Mouse (Mus musculus) left cerebral cortex, postnatal 10 days (tissue): ENCODE data around the gene Olfr432. TPM values are rescaled to one million over a fixed set of nuclear protein-coding genes. Genes with fewer than 3 reads are reported as not detected.
"Not testable (repeated sequence)": the region's sequence is repeated elsewhere in the genome, so short reads cannot be mapped to it uniquely, and the experiment has no call there.

Experiments used
- DNase-seq, 2 experiments: peaks; one replicate each; pipeline ENCODE4 v3.0.0; 2021 to 2022; ENCODE audit warnings: low spot score in 2 of 2, mixed read lengths in 1 of 2; ENCODE audit errors: extremely low spot score in 1 of 2
- intact Hi-C: fragments of 180-260 bp; cut with DNase I; formaldehyde crosslinking; loops from one replicate; pipeline ENCODE4 v1.15.1; 2025
- total RNA-seq, 2 experiments: library from RNA; stranded (reverse); gene quantifications; 2 replicates each; pipeline ENCODE4 v1.2.3; 2021

The Olfr432 gene
- total RNA-seq = not detected

DNA sequence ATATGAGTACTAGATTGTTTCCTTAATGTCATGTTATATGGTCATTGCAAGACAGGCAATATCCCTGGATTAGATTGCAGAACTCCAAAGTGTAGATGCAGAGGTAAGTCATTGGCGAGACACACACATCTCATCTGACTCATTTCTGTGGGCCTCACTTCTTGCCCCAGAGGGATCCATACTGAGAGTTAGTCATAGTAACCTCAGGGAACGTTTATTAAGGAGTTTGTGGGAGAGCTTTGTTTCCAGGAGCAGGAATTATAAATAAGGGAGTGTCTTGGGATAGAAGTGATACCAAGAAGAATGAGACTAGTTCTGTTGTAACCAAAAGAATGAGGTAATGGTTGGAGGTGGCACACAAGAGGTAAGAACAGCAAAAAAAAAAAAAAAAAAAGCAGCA is at the start of gene Olfr432:
TSS of gene Olfr432 (plus strand) at position 313 of the 400 bp plus-strand sequence.
- no peak for DNase-seq
- intact Hi-C loops = no loop called here

- DNase-seq = not testable (repeated sequence)
Observed at GRCm38 (mm10) chr1:174004352-174005109, 44.5 kb upstream of the Olfr432 start.

GRCm38 (mm10) chr1:174007050-174007449 is 42.0 kb upstream of the Olfr432 start:
- DNase-seq, intact Hi-C loops: not testable (repeated sequence)

More at GRCm38 (mm10) chr1:174004352-174005109, 44.5 kb upstream of the Olfr432 start:
- intact Hi-C loops = not testable (repeated sequence)

DNA sequence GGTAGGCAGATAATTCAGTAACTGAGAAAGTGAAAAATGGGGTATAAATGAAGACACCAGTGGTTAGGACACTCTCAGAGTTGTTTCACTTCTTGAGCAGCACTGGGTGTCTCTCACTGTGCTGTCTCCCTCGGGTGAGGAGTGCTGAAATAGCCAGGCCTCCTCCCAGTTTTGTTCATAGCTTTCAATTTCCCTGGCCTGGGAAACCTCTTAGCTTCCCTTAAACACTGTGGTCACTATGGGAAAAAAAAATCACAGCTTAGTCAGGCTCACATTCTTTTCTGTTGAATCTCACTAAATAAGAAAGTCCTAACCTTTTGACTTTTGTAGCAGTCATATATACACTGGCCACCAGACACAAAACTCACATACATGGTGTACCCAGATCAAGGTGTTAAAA is 17.3 kb upstream of the Olfr432 start, which contains the start of gene Ifi205:
TSS of gene Ifi205 (minus strand) at position 113 of the 400 bp plus-strand sequence.
- DNase-seq = no peak
- intact Hi-C loops = no loop called here

GRCm38 (mm10) chr1:174035841-174036240 is 13.2 kb upstream of the Olfr432 start:
- intact Hi-C loops = no loop called here
- DNase-seq = no peak

DNA sequence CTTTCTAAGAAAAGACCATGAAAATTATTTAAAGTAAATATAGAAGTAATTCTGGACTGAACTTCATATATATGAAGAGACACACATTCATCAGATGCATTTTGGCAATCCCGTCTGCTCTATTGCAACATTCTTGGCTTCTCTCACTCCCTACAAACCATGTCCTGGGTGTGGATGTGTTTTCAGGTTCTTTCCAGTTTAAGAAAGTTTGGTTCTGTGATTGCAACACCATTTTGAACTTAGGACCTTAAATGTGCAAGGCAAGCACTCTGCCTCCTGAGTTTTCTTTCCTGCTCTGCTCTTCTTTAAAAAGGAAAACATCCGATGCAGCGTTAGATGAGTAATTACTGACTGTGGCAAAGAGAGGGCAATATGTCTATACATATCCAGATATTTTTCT is 10.5 kb upstream of the Olfr432 start:
- DNase-seq = no peak
- intact Hi-C loops = no loop called here

- DNase-seq = no peak
- intact Hi-C loops = no loop called here
Observed at GRCm38 (mm10) chr1:174040523-174041177, 8.4 kb upstream of the Olfr432 start, which contains the start of gene Olfr433. TSS of gene Olfr433 (plus strand) at chr1:174040705.

GRCm38 (mm10) chr1:174042091-174042884 is 6.7 kb upstream of the Olfr432 start:
- intact Hi-C loops, DNase-seq: not testable (repeated sequence)

GRCm38 (mm10) chr1:174044431-174044830 is 4.6 kb upstream of the Olfr432 start:
- intact Hi-C loops = no loop called here

GRCm38 (mm10) chr1:174048227-174048626 is 778 bp upstream of the Olfr432 start:
- DNase-seq, intact Hi-C loops: not testable (repeated sequence)

More at GRCm38 (mm10) chr1:174044431-174044830, 4.6 kb upstream of the Olfr432 start:
- no peak for DNase-seq

DNA sequence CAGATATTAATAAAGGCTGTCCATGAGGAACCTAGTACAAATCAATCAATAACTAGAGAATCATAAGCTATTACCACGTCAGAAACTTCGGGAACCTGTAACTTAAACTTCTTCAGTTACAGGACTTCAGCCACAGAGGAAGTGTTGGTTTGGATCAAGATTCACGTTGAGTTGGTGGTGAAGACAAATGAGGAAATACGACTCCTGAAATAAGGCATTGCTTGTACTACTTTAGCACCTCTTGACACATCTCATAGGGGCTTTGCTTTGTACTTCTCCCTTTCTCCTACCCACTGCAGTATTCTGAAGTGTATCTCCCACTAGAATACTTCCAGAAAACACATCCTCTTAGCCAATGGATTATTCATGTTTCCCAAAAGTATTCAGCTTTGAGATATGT is 352 bp downstream of the Olfr432 start:
- intact Hi-C loops, DNase-seq: not testable (repeated sequence)

DNA sequence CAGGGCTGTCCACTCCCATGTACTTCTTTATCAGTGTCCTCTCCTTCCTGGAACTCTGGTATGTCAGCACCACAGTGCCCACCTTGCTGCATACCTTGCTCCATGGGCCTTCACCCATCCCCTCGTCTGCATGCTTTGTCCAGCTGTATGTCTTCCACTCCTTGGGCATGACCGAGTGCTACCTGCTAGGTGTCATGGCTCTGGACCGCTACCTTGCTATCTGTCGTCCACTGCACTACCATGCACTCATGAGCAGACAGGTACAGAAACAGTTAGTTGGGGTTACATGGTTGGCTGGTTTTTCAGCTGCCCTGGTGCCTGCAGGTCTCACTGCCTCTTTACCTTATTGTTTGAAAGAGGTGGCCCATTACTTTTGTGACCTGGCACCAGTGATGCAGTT is 1.5 kb downstream of the Olfr432 start:
- intact Hi-C loops = no loop called here
- DNase-seq = no peak

DNA sequence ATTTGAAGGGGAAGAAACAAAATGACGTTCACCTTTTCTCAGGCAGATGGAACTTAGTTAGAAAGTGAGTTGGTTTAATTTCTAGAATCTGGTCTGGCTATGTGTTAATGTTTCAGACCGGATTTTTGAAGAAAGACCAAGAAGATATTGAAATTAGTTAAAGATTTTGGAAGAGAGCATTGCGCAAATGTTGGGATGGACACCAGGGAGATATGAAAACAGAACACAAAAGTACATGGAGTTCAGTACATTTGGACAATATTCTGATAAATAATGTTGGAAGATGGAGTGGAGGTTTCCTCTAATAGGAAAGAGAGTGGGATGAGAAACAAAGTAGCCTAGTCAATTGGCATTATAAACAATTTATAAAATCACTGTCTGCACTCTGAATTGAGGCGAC is 2.5 kb downstream of the Olfr432 start:
- intact Hi-C loops = no loop called here
- DNase-seq = no peak

- intact Hi-C loops = no loop called here
- no peak for DNase-seq
Observed at GRCm38 (mm10) chr1:174051931-174052536, 3.0 kb downstream of the Olfr432 start.

- no peak for DNase-seq
- intact Hi-C loops = no loop called here
Observed at GRCm38 (mm10) chr1:174052981-174053380, 4.0 kb downstream of the Olfr432 start.

DNA sequence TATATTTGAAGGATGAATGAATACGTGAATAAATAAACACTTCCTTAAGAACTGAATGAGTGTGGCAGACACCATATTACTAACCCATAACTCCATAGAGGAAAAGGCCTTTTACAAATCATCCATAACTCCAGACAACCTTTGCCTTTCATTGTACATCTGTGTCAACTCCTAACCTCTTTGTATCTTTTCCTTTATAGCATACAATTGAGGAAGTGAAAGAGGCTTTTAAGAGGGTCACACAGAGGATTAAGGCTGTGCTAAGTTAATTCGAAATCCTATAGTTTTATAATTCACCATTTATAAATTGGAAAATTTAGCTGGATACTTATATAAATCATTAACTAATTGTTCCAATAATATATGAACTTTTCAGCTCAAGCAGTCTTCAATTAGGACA is 6.2 kb downstream of the Olfr432 start:
- no peak for DNase-seq
- intact Hi-C loops = no loop called here

- no peak for DNase-seq
- intact Hi-C loops = no loop called here
Observed at GRCm38 (mm10) chr1:174066305-174066704, 17.3 kb downstream of the Olfr432 start, which contains the start of gene Olfr430. TSS of gene Olfr430 (plus strand) at chr1:174066605.

GRCm38 (mm10) chr1:174084031-174084430 is 35.0 kb downstream of the Olfr432 start, which contains the start of gene Olfr429:
TSS of gene Olfr429 (plus strand) at chr1:174084331.
- intact Hi-C loops = no loop called here
- no peak for DNase-seq

DNA sequence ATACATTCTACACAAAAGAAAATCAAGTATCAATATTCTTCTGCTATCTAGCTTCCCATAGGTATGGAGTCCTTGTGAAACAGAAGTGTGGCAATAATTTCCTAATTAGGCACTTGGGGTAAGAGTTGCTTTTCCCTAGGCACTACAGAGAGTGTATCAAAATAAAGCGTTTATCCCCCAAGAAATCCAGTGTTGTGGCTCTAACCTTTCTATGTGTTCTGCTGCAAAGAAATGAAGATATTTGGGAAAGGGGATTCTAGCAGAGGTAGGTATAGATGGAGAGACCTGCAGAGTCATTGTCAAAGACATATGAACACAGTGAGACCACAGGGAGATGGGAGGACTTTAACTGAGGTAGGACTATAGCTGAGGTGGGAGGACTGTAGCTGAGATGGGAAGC is 47.6 kb downstream of the Olfr432 start, which contains the start of gene Olfr427:
TSS of gene Olfr427 (plus strand) at position 301 of the 400 bp plus-strand sequence.
- no peak for DNase-seq
- intact Hi-C loops = no loop called here
